Mouse (Mus musculus): Measurements from ENCODE around the gene Adcy5. TPM values are rescaled to one million over a fixed set of nuclear protein-coding genes. Genes with fewer than 3 reads are reported as not detected.

Adcy5 gene
- under 1 TPM; 0.04 to 0.33 (median 0.10) TPM for polyA plus RNA-seq (2017; shearing (Covaris generic))

DNA sequence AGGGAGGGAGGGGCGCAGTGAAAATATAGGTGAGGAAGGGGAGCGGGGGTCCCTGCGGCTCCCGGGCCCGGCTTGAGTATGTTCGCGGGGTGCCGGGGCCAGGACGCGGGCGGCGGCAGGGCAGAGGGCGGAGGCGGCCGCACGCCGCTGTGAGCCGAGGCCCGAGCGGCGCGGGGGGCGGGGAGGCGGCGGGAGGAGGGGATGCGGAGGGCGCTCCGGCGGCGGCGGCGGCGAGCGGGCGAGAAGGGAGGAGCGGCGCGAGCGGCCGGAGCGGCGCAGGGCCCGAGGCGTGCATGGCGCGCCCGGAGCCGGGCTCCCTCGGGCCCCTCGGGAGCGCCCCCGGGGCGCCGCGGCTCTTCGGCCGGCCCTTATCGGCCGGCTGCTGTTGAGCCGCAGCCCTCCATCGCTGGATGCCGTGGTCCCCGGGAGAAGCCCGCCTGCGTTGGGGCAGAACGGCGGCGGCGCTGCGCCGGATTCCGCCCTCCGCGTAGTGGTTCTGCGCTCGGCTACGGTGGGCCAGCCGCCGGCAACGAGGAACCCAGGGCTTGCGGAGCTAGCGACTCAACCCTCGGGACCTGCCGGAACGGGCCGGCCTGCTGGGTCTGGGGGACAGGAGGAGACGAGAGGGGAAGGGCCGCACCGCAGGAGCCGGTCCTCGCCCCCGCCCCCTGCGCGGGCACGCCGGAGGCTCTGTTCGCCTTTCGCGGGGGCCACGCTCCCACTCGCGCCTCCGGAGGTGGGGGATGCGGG is at the start of gene Adcy5:
Gene Adcy5, plus strand, starts transcription at position 237 of the 750 bp plus-strand sequence.
- ATAC-seq, result no peak

- no peak for ATAC-seq
Observed at GRCm38 (mm10) chr16:35107985-35108384, 46.7 kb upstream of the Adcy5 start.

- no peak for ATAC-seq
Observed at GRCm38 (mm10) chr16:35109156-35109555, 45.5 kb upstream of the Adcy5 start.

DNA sequence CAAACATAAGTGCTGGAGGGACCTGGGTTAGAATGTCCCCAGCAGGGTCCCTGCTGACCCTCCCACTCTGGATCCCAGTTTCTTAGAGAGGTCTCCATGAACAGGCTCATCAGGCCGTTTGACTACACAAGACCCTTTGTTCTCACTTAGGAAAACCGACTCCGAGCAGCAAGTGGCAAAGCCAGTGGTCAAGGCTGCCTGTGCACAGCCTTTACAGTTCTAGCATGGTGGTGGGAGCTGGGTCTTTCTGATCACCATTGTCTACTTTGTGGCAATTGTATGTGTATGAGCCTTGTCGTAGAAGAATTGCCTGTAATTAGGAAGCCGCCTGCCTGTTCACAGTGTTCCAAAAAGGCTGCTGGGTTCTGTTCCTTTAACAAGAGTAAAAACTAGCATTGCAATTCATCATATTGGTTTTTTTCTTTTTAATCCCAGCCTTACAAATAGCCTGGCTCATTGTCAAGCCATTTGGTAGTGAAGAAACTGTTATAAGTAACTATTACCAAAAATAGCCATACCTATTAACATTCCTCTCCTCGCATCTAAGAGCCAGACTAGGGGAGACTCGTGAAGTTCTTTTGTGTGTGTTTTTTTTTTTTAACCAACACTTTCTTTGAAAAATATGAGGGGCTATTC is 44.9 kb upstream of the Adcy5 start:
- no peak for ATAC-seq

DNA sequence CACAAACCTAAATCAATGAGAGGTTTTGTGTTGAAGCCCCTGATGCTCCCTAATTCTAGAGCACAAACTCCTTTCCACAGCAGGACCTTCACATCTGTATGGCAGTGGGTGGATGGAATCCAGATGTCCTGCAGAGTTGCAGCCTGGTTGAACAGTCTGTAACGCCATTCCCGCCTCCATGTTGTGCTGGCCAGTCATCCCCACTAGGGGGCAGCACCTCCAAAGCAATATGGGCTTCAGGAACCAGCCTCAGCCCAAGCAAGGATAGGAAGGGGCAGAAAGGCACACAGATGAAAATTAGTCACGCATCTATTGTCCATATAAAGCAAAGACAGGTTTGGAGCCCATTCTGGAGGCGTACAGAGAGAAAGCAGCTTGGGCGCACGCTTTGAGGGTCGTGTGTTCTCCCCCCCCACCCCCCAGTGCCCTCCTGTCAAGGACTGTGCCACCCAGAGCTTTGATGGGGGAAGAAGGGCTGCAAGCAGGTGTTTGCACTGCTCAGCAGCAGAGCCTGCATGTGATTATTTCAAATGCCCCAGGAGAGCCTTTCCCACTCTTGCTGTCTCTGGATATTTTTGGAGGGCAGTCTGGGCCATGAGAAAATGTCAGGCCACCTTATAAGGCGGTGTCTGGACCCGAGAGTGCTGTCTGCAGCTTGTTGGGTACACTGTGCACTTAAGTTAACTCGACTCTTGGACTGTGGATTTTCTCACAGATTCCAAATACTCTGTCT is 44.1 kb upstream of the Adcy5 start:
- ATAC-seq, result no peak

GRCm38 (mm10) chr16:35111143-35111620 is 43.5 kb upstream of the Adcy5 start:
- ATAC-seq, result no peak

DNA sequence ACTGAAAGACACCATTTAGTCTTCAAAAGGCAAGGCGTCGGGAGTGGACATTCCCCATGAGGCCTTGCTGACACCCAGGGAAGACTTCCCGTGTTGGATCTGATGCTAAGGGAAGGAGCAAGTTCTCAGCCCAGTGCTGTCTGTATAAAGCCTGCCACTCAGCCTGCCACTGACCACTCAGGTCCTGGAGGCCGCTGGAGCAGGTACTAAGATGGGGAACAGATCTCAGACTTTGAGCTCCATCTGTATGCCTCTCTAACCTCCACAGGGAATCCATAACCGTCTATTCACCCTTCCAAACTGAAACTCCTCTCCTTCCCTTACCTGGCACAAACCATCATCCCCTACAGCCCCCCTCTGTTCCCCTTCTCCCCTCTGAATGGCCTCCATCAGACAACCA is 41.2 kb upstream of the Adcy5 start:
- ATAC-seq, result no peak

DNA sequence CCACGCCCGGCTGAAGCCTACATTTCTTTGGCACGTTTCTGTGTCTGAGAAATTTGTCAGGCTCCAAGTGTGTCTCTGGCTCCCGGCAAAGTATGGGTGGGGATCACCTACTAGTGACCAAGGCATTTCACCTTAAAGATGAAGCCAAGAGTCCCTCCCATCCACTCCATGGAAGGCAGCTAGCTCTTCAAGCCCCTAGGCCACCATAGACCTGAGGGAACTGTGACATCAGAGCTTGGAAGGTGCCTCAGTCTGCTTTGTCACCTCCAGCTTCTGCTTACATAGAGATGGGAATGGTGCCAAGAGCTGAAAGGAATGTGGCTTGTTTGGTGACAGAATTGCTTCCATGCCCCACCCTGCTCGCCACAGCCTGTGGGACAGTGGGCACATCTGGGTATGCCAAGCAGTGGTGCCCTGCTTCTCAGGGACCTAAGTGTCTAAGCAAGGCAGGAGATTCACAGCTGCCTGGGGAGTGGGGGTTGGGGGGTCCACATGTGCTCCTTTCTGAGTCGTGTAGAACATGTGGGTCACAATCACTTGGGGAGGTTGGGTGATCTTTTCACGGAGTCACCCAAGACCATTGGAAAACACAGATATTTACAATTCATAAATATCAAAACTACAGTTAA is 38.2 kb upstream of the Adcy5 start:
- ATAC-seq, result no peak

GRCm38 (mm10) chr16:35117436-35117835 is 37.2 kb upstream of the Adcy5 start:
- no peak for ATAC-seq

GRCm38 (mm10) chr16:35120603-35121002 is 34.1 kb upstream of the Adcy5 start:
- no peak for ATAC-seq

DNA sequence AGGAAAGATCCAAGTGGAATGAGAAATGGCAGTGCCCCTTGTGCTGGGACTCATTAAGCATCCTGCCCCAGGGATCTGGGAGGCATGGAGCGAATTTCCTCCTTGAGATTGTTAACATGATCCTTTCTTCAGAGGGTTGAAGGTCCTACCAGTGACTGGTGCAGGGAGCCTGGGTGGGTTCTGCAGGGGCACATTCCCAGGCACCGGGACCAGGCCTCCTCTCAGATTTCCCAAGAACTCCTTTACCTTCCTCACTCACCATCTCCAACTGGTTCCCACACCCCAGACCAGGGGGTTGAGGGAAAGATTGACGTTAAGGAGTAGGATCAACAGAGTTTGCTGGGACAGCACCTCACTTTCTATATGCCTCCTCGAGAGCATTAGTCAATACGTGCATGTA is 27.4 kb upstream of the Adcy5 start:
- ATAC-seq, result no peak

DNA sequence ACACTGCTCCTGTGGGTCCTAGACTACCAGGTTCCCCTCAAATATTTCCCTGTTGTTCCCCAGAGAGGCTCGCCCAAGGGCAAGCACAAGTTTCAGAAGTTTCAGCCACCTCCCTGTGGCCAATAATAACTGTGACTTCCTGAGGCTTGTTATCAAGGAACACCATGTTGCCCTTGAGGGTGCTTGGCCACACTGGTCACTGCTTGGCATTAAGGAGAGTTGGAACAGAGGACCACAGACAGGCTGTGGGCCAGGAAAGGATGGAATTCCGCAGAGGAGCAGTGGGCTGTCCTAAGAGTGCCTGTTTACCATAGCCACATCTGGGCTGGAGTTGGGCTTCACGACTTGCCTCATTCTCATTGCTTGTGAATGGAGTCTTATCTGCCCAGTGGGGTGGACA is 24.5 kb upstream of the Adcy5 start:
- ATAC-seq, result no peak

DNA sequence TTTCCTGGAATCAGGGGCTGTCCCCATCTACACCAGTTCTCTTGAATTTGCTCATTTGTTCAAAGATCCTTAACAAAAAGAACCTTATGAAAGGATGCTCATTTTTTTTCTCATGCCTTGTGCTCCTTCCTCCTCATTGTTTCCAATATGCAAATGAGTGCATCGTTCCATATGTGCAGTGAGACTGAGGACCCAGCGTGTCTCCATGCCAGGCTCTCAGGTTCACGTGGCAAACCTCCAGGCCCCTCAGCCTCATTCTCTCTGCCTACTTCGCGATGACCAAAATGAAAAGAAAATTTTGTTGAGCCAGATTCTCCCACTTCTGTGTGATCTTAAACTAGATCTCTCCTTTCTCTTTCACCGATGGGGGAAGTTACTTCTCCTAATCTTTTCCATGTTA is 15.3 kb upstream of the Adcy5 start:
- no peak for ATAC-seq

GRCm38 (mm10) chr16:35139873-35140619 is 14.6 kb upstream of the Adcy5 start:
- ATAC-seq, result no peak

- no peak for ATAC-seq
Observed at GRCm38 (mm10) chr16:35140620-35140975, 14.1 kb upstream of the Adcy5 start.

DNA sequence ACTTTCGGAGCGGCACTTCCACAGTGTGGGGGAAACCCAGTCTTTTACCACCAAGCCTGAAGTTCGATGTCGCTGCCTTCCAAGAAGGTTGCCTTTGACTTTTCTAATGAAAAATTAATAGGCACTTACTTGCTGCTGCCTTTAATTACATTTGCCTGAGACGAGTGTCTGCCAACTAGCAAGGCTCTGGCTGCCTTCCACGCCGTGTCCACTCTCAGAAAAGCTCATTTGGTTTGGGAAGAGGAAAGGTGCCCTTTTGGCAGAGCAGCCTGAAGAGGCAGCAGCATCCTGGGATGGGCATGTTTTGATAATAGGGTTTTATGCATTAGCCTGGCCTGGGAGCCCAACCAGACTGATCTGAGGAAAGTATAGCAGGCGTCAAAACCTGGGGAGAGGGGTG is 12.8 kb upstream of the Adcy5 start:
- ATAC-seq, result no peak

- no peak for ATAC-seq
Observed at GRCm38 (mm10) chr16:35146153-35146552, 8.5 kb upstream of the Adcy5 start.

GRCm38 (mm10) chr16:35153146-35153755 is 1.4 kb upstream of the Adcy5 start:
- no peak for ATAC-seq

DNA sequence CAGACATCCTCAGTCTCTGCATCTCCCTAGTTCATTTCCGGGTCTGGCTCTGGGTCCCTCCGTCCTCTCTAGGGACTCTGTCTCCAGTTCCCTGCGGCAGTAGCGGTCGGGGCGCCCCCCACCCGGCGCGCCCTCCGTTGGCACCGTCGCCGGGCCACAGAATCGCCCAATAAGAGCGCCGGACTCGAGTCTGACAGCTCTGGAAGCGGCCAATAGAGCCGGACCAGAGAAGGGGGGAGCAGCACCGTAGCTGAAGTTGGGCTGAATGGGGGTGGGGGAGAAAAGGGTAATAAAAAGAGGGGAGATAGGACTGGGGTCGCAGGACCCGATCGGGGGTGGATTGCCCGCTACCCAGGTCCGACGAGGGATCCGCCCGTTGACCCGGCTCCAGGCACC is 434 bp upstream of the Adcy5 start:
- no peak for ATAC-seq

DNA sequence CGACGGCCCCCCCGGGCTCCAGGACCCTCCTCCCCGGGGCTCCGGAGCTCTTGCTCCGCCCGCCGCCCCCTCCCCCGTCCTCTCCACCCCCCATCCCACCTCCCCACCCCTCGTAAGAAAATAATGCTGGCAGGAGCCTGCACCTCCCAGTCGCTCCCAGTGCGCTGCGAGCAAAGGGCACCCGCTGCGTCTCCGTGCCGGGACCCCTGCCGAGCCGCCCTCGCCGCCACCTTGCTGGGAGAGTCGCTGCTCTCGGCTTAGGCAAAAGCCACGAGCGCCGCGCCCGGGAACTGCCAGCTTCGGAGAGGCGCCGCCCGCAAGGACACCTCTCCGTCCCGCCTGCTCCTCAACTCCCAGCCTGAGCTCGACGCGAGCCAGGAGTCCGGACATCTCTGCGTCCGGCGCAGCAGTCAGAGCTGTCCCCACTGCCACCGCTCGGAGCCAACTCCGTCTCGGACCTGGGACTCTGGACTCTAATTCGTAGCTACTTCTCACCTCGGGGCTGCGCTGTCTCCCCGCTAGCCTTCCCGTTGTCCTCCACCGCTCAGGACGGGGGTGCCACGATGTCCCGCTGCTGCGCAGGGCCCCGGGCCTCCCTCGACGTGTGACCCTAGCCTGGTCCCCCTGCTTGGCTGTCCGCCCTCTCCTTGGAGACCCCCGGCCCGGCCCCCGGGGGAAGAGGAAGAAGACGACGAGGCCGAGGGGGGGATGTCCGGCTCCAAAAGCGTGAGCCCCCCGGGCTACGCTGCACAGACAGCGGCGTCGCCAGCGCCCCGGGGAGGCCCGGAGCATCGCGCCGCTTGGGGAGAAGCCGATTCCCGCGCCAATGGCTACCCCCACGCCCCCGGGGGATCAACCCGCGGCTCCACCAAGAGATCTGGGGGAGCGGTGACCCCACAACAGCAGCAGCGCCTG is 971 bp downstream of the Adcy5 start:
- no peak for ATAC-seq

GRCm38 (mm10) chr16:35156306-35156695 is 1.6 kb downstream of the Adcy5 start:
- ATAC-seq, result no peak

Data from inflammation-experienced regulatory T-cells, adult 6 months (primary cell).